Mouse (Mus musculus): ENCODE data around the gene Smad1.

Gene Smad1

DNA sequence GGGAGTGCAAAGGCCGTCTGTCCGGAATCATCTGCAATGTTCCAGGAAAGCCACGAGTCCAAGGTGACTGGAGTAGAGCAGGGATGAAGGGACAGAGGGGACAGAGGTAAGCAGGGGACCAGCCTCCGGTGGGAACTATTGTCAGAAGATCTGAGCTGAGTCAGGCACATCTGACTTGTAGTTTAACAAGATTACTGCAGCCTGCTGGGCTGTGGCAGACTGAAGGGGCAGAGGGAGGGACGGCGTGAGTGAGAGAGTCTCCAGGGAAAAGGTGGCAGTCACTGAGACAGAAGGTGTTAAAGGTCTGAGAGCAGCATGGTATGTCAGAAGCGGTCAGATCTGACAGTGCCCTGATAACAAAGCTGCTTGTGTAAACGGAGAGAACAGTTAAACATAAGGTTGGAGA, 16.5 kb downstream of the Smad1 start:
- DNase-seq: peak in 1 of 2 experiments; percentile 39

DNA sequence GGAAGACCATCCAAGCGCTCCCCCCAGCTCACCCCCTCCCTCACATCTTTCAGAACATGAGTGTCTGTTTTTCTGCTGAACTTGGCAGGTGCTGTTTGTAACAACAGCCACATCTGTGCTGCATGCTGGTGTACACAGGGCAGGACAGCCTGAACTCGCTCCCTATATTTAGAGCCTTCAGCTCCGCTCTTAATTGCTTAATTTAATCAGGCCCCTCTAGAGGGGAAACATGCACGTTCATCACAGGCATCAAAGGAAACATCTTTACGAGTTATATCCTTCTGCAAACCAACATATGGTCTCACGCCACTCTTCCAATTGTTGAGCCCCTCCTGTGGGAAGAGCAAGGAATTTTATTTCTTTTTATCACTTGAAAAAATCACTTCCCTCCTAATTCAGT, 17.5 kb downstream of the Smad1 start:
- DNase-seq: peak in 1 of 2 experiments; percentile 43

DNA sequence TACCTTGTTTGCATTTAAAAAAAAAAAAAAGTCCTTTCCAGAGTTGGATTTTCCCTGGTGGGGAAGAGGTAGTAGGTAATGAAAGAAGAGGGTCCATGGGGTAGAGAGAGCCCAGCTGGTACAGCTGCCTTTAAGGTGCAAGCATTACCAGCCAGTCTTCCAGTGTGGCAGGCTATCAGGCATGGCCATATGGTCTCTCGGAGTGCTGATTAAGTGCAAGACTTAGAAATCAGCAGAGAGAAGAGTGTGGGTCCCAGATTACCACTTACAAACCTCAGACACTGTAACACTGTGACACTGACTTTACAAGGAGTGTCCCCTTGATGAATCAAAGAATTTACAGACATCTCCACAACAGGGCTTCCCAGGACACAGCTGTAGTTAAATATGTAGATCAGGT, 18.9 kb downstream of the Smad1 start:
- no peak for DNase-seq

DNA sequence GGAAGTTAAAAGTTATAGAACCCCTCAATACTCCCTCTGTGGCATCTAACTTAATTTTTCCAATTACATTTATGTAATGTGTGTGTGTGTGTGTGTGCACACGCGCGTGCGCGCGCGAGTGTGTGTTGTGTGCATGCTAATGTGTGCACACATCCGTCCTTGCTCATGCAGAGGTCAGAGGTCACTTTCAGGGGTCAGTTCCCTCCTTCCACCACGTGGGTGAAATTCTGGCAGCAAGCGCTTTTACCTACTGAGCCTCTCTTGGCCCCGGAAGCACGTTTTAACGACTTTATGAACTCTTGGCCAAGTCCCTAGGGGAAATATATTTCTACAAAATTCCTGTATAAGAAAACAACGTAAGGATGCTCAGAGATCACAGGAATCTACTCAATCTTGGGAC, 19.3 kb downstream of the Smad1 start:
- peak in 1 of 2 experiments; percentile 56 for DNase-seq

DNA sequence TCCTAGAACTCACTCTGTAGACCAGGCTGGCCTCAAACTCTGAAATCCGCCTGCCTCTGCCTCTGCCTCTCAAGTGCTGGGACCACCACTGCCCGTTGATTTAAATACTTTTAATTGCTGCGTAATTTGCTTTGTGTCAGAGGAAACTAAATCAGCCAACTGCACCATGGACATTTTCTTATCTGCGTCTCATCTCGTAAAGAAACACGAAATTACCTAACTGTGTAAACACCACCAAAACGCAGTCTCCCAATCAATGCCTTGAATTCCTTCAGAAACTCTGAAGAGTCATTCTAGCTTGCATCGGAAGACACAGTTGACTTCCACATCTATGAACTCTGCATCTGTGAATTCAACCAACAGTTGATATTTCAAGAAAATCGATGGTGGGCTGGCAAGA, 22.7 kb downstream of the Smad1 start:
- DNase-seq: no peak

DNA sequence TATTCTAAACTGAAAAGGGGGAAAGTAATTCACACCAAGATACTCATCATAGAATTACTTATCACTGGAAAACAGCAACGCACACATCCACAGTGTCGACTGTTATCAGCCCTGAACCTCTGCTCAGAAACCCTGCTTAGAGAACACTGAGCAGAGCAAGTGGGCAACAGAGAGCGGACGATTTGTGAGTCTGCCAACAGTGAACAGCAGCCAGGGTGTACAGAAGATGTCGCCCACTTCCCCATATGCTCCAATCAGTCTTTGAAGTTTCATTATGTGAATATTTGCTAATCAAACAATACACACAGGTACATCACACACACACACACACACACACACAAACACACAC, 23.6 kb downstream of the Smad1 start:
- DNase-seq: no peak

DNA sequence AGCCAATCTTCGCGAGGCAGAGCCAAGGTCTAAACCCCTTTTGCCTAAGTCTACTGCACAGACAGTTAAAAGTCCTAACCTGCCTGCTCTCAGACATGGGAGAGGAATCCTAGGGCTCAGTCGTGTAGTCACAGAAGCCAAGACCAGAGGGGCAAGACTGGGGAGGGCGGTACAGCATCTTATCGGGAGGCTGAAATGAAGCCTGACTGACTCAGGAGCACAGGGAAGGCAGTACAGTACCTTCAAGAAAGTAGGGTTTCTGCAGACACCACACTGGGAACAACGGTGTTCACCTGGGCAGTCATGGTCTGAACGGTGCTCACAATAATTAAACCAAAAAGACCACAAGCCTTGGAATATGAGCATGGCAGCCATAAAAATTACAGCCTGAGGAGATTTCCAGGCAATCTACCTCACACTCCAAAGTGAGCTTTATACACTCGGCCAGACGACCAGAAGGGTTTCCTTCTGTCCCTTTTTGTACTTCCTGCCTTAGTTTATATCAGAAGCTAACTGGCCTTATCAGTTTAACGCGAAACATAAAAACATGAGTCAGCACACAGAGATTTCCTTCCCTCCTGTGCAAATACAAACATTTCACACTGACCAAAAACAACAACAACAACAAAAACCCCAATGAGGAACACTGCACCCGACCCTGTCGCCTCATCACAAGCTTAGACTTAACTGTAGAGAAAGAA, 24.1 kb downstream of the Smad1 start:
- DNase-seq: no peak

DNA sequence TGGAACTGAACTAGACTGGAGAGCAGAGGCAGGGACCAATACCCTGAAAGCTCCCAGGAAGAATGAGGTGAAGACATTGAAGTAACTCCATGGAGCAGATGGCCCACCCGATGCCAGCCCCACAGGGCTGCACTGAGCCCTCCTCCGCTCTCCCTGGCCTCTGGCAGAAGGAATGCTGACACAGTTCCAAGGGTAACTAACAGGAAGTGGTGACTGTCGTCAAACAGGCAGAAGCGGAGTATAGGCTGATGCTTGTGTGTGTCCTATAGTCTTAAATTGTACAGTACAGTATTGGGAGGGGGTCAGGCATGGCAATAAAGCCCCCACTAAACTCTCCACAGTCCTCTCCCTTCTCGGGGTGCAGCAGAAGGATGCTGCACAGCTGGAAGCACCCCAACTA, 24.9 kb downstream of the Smad1 start:
- no peak for DNase-seq

DNA sequence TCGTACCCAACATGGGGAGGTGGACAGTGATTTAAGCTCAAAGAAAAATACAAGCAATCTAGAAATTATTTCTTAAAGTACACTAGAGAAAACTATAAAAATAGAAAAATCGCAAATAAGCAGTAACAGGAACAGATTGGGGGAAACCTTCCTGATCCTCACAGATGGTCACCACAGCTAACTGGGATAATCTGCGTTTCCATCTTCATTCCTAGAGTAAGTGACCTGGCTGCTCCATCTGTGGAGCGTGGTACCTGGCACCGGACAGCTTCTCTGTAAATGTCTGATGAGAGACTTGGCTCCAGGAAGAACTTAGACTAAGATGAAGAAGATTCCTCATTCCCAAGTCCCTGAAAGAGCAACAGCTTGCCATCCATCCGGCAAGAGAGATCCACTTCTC, 25.8 kb downstream of the Smad1 start:
- DNase-seq: no peak

DNA sequence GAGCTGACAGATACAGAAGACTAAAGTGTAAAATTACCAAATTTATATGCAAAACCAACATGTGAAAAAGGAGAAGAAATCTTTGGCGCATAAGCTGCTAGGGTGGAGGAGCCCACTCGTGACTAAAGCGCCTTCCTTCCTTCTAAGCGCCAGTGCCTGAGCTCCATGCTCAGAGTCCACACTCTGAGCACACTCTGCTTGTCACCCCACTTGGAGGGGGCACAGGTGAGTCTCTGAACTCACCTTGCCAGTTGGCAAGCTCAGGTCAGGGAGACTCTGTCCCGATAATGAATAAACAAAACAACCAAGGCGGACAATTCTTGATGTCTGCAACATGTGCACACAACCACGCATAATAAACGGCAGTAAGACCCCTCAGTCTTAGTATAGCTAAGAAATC, 26.4 kb downstream of the Smad1 start:
- no peak for DNase-seq

DNA sequence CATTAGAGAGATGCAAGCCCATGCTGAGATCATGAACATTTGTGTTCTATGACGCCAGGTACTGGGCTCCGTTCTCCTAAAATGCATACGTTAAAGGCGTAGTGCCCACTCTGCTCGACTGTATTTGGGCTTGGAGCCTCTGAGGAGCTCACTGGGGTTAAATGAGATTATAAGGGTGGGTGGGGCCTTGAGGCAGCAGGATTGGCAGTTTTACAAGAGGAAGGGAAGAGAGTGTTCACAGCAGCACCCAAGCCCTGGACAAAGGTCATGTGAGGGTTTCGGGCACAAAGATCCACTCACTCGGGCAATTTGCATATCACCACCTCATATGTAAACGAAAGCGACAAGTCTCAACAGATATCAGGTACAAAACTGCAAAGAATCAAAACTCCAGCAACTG, 26.8 kb downstream of the Smad1 start:
- peak; percentile 61 to 78 for DNase-seq

DNA sequence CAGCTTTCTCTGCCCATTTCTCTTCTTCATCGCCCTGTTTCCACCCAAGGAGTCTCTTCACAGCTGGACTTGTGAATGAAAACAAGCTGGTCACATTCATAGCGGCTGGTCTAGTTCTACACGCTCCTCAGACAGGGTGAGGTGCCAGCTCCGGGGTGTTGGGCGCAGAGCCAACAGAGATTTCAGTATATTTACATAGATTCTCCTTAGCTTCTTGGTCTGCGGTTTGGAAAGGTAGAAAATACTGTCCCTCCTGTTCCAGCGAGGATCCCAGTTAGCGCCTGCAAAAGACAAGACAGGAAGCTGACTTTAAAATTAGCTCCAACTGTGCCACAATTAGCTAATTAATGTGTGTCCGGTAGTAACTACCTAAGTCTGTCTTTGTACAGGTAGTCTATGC, 27.2 kb downstream of the Smad1 start:
- no peak for DNase-seq

DNA sequence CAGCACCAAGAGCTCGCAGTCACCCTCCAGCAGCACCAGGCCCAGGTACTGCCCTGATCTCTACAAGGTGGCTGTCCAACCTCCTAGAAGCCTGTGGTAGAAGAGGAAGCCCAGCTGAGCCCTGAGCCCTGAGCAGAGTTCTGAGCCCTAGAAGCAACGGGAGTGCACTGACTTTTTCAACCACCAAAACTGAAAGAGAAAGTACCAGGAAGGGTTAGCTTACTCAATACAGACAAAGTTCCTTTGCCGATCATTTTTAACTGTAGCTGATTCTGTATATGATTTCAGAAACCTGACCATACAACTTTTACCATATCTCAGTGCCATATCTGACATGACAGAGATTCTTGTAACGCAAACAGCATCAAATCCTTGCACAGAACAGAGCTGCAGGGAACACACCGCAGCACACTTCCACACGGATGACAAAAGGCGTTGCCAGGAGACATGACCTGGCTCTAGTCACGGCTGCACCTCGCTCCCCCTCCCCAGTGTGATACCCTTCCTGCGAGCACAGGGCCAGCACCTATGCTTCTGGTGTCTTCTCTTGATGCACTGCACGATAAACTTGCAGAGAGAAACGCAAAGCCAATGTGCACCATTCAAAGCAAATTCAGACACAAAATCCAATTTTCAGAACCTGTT, 28.6 kb downstream of the Smad1 start:
- DNase-seq: no peak

DNA sequence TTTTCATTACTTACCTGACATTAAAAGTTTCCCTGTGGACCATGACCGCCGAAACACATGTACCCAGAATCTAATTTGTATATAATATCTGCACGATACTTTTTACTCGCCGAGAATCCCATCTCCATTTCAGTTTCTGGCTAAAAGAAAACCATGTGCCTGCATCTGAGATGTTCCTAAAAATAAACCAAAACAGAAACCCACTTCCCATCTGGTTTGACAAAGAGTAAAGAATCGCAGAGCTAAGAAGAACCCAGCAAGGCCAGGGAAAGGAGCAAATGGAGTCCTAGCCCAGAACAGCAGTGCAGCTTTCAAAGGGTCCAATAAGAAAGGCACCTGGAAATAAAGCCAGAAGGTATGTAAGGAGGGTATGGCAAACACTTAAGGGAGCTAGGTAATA, 30.2 kb downstream of the Smad1 start:
- DNase-seq: no peak

DNA sequence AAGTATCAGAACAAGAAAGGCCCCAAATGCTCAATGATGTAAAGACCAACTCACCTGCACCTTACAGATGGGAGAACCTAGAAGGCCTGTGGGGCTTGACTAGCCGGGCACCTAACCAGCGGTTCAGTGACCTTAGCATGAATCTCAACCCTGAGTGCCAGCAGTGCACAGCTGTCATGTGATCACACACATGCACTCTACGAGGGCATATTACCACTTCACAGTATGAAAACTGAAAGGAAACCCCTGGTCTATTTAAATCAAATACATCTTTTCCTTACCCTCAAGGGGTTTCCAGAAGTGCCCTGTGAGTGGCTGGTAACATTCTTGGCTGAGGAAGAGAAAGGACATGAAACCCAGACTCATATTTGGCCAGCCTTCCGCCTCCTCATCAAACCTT, 31.4 kb downstream of the Smad1 start:
- no peak for DNase-seq

DNA sequence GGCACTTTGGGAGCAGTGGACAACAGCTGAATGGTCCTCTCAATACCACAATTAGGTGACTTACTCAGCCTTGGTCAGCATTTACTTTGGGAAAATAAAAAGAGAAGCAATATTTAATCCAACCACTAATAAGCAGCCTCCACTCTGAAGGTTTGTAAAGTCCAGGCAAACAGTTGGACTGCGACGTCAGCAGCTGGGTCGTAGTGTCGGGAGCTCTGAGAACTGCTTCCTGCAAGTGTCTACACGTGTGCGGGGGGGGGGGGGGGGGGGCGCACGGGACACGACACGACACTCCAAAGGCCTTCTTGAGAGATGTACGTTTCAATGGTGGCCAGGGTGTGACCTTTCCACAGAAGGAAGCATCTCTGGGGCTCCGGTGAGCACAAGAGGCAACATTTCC, 32.0 kb downstream of the Smad1 start:
- peak in 1 of 2 experiments; percentile 58 for DNase-seq

DNA sequence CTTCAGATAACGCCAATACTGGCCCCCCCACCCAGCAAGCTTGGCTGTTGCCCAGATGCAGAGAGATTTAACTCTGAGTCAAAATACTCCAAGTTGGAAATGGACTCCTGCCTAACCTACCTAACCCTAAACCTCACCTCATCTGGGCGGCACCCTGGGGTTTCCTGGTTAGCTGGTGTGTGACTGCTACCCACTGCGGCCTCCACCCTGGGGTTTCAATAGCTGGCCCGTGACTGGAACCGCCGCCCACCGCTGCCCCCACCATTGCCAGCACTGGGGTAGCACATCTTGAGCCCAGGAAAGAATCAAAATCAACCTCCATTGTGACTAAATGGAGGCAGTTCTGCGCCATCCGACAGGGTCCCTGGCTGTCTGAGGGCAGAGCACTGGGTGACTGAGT, 33.1 kb downstream of the Smad1 start:
- no peak for DNase-seq

DNA sequence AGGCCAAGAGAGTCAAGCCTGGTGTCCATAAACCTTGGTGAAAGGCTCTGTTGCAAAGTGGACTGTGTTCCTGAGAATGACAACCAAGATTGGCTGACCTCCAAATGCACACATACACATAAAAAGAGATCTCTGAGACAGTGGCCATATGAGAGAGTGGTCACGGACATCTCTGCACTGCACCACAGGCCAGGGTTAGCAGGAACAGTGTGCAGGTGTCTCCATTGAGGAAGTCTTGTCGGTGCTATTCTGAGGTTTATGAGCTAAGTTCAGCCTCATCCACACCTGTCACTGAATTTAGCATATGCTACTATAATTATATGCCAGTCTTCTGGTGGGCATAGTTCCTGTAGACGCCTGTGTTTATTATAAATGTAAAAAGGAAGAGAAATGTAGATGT, 33.6 kb downstream of the Smad1 start:
- DNase-seq: no peak

DNA sequence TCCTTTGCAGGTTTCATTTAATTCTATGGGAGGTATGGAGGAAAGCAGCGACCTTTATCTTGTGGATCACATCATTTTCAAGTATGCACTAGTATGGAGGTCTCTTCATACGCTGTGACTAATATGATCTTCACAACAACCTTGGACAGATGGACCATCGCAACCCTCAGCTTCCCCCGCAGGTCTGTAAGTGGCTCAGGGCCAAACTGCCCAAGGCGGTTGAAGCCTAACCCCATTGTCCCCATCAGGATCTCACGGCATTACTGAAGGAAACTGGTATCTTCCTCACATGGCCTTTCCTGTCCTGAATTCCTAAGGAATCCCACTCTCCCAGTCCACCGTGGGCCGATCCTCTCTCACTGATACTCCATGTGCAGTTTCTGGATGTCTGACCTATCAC, 34.5 kb downstream of the Smad1 start:
- DNase-seq: no peak

DNA sequence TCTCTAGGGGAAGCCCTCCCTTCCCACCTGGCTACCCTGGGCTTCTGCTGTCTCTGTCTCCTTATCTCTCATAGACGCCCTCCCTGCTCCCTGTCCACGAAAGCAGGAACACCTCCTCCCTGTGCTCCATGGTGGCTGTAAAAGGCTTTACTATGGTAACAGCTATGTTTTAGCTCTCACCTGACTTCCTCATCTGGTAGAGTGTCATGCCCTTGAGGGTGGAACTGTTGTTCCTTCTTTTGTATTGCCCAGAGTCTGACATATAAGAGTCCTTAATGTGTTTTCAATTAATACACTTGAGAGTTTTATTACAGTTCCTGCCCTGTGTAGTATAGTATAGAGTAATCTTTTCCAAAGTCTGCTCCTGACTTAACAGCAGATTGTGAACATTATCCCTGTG, 36.9 kb downstream of the Smad1 start:
- DNase-seq: no peak

DNA sequence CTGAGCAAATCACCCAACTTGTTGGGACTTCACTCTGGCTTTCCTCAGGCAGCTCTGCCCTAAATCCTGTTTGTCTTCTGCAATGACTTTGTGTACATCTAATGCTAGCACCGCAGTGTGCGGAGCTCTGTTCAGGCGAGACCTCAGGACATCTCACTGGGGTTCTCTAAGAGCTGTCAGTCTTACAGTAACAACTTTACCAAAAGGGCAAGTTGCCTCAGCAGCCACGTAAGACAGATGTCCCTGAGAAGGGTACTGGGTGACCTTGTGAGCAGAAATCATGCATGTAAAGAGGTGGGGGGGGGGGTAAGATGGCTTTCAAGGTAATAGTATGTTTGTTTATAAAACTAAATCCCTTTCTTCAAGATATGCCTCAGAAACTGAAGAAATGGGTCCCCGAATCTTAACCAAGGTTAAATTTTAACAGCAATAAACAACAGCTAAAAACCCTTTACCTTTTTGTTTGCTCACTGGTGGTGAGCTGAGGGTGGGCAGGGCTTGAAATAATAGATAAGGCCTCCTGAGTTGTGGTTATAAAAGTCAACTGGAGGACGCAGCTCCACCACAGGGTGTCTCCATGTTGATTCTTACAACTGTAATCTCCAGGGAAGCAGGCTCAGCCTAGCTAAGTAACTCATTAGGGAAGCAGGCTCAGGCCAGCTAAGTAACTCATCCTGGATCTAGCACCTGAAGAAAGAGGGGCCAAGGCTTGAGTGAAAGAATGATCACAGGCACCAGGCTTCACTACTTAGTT, 38.4 kb downstream of the Smad1 start:
- DNase-seq: no peak

DNA sequence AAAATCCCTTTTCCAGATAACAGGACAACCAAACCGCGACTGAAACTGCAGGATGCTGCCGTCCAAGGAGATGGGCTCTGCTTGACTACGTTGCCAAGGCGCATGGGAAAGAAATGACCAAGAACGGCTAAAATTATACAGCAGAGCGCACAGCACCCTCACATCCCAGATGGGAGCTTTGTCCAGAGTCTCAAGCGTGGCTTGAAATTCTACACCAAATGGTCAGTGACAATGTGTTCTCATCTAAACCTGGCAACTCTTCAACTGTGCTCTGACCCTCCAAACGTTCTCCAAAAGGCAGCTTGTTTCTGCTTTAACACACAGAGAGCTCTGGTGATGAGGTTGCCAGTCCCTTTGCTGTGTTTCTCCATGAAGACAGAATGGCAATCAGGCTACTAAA, 39.0 kb downstream of the Smad1 start:
- DNase-seq: no peak

DNA sequence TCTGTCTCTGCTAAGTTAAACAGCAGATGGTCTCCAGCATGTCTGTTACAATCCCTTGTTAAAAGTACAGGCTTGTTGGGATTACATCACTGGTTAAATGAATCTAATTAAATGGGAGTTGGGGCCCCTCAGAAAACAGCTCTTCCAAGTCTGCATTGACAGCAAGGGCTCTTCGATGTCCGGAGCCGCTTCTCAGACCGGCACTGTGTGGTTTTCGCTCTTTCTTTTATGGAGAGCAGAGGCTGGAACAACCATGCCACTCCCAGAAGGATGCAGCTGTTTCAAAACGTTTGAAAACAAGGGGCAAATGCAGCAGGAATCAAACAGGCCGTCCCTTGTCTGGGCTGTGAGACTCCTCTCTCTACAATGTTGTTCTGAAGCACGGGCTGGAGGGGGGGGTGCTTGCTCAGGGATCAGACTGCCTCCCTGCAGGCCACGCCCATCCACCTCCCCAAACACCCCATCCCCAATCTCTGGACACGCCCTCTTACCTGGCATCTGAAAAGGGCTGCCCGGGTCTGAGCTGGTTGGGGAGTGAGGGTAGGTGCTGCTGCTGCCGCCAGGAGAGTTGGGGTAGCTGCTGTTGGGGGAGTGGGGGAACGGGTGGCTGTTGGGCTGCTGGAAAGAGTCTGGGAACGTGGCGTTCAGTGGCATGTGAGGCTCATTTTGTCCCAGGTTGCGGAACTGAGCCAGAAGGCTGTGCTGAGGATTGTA, 43.4 kb downstream of the Smad1 start:
- DNase-seq: no peak

DNA sequence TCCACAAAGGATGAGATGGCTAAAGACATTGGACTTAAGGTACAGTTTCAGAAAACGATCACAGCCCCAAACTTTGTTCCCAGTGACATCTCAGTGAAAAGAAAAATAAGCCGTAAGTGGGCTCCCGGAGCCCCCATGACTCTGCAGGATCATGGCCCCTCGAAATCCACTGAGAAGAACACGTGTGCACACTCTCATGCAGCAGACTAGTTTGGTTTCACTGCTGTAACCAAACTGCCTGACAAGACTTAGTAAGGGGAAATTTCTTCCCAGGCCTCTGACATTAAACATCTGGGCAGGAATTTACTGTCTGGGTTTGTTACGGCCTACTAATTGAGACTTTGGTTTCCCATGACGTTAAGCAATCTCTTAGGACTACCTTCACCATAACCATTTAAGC, 45.3 kb downstream of the Smad1 start:
- no peak for DNase-seq

Measured in kidney, postnatal 25 days (tissue).